Mouse (Mus musculus): ENCODE data around the gene Thap11.

The Thap11 gene

GRCm38 (mm10) chr8:105866364-105867029 is 11.6 kb downstream of the Thap11 start:
- TF ChIP-seq GATA4 (IDR thresholded peaks at IDR 0.05; ENCODE audit: insufficient replicate concordance, low read length): no peak

- TF ChIP-seq GATA4 (IDR thresholded peaks at IDR 0.05; ENCODE audit: insufficient replicate concordance, low read length): no peak
Observed at GRCm38 (mm10) chr8:105874301-105874700, 19.4 kb downstream of the Thap11 start.

GRCm38 (mm10) chr8:105880754-105881520 is 26.0 kb downstream of the Thap11 start, which contains the start of gene Edc4:
Edc4 (plus strand) TSS chr8:105880881.
- peak; percentile 12; the same call in 1 of the 2 replicates for TF ChIP-seq GATA4 (IDR thresholded peaks at IDR 0.05; ENCODE audit: insufficient replicate concordance, low read length)

GRCm38 (mm10) chr8:105889756-105890465 is 35.0 kb downstream of the Thap11 start:
- TF ChIP-seq GATA4 (IDR thresholded peaks at IDR 0.05; ENCODE audit: insufficient replicate concordance, low read length): no peak

DNA sequence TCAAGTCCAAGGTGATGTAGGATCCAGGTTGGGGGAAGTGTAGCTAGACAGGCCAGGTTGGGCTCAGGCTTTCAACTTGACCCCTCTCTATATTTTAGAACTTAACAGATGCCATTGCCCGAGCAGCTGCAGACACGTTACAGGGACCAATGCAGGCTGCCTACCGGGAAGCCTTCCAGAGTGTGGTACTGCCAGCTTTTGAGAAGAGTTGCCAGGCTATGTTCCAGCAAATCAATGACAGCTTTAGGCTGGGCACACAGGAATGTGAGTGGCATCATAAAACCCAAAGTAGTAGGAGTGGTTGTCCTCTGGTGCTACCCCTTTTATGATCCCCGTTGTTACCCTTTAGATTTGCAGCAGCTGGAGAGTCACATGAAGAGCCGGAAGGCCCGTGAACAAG is 35.9 kb downstream of the Thap11 start:
- TF ChIP-seq GATA4 (IDR thresholded peaks at IDR 0.05; ENCODE audit: insufficient replicate concordance, low read length): no peak

GRCm38 (mm10) chr8:105892432-105892831 is 37.5 kb downstream of the Thap11 start:
- TF ChIP-seq GATA4 (IDR thresholded peaks at IDR 0.05; ENCODE audit: insufficient replicate concordance, low read length): no peak

DNA sequence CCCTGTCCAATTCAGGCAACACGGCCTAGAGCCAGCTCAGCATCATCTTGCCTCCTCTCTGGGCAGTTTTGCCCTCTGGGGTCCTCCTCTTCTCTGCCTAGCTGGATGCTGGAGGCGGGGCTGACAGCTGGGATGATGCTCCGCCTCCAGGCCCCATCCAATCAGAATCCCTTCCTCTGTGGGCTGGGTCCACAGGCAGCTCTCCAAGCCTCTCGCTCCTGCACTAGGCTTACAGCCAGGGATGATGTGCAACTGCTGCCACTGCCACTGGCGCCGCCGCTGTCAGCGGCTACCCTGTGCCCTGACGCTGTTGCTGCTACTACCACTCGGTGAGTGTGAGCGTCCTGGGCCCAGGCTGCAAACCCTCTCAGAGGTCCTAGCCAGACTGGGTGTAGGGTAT is 38.4 kb downstream of the Thap11 start, which contains the start of gene Nrn1l:
TSS of gene Nrn1l (plus strand) at position 229 of the 400 bp plus-strand sequence.
- TF ChIP-seq GATA4 (IDR thresholded peaks at IDR 0.05; ENCODE audit: insufficient replicate concordance, low read length): no peak

GRCm38 (mm10) chr8:105897801-105898480 is 43.0 kb downstream of the Thap11 start:
- no peak for TF ChIP-seq GATA4 (IDR thresholded peaks at IDR 0.05; ENCODE audit: insufficient replicate concordance, low read length)

- no peak for TF ChIP-seq GATA4 (IDR thresholded peaks at IDR 0.05; ENCODE audit: insufficient replicate concordance, low read length)
Observed at GRCm38 (mm10) chr8:105900180-105900940, 45.4 kb downstream of the Thap11 start, which contains the start of gene Pskh1. Pskh1 (plus strand) TSS chr8:105900441.

GRCm38 (mm10) chr8:105900941-105901616 is 46.1 kb downstream of the Thap11 start:
- no peak for TF ChIP-seq GATA4 (IDR thresholded peaks at IDR 0.05; ENCODE audit: insufficient replicate concordance, low read length)
